ENCODE assay signal across 12 mouse cellular contexts in genomic region chr1:132733873-132734447, GRCm38 (mm10). TPM values are rescaled to one million over a fixed set of nuclear protein-coding genes. Genes with fewer than 3 reads are reported as not detected.
DNase-seq lines count a peak whose midpoint lies in the region; ATAC-seq and TF ChIP-seq lines count a peak whose summit lies in the region.
"Had no signal": no experiment of that assay in that cellular context is flagged by ENCODE, and none has a peak within 500 bp of the region (broad histone marks: within the 10 kb centered on the region; RNA-seq: fewer than 3 reads in every experiment).

No protein-coding gene starts in this region.

- H3K4me3 ChIP-seq in hindbrain, embryonic 10.5 days = no peak overlapping the region
- H3K4me3 ChIP-seq in hindbrain, postnatal 0 days (ENCODE audit: low read length) = no peak overlapping the region
- no peak overlapping the region for H3K4me3 ChIP-seq in myocyte
- H3K4me3 ChIP-seq: forebrain, embryonic 10.5 days; limb, embryonic 13.5 days; midbrain, embryonic 10.5 days; stomach, embryonic 15.5 days had no signal

- H3K79me2 ChIP-seq in myocyte (ENCODE audit: control insufficient read depth, insufficient read depth) = no peaks in the 10 kb centered on the region

- H3K36me3 ChIP-seq in hindbrain, embryonic 10.5 days = no peaks in the 10 kb centered on the region
- no peaks in the 10 kb centered on the region for H3K36me3 ChIP-seq in hindbrain, postnatal 0 days (ENCODE audit: insufficient read depth, low read length)
- H3K36me3 ChIP-seq in myocyte (ENCODE audit: control insufficient read depth, insufficient read depth) = no peaks in the 10 kb centered on the region
- H3K36me3 ChIP-seq: forebrain, embryonic 10.5 days; limb, embryonic 13.5 days; midbrain, embryonic 10.5 days; stomach, embryonic 15.5 days had no signal

- no peak overlapping the region for H3K9ac ChIP-seq in hindbrain, postnatal 0 days (replicated peaks; ENCODE audit: low read length)
- H3K9ac ChIP-seq: limb, embryonic 13.5 days; stomach, embryonic 15.5 days had no signal

- no peaks in the 10 kb centered on the region for H3K9me3 ChIP-seq in hindbrain, embryonic 10.5 days
- H3K9me3 ChIP-seq in hindbrain, postnatal 0 days (ENCODE audit: low read length) = no peaks in the 10 kb centered on the region
- H3K9me3 ChIP-seq: forebrain, embryonic 10.5 days; limb, embryonic 13.5 days; midbrain, embryonic 10.5 days; stomach, embryonic 15.5 days had no signal

- 0 out of 2 replicates have a peak overlapping the region, but pooled peaks have one; percentile 5 for H3K27ac ChIP-seq in hindbrain, embryonic 10.5 days
- no peak overlapping the region for H3K27ac ChIP-seq in hindbrain, postnatal 0 days
- H3K27ac ChIP-seq: forebrain, embryonic 10.5 days; limb, embryonic 13.5 days; midbrain, embryonic 10.5 days; stomach, embryonic 15.5 days had no signal

- TF ChIP-seq CTCF in hindbrain, postnatal 0 days (IDR thresholded peaks at IDR 0.05; ENCODE audit: low read depth) = no peak

- H3K4me1 ChIP-seq in hindbrain, embryonic 10.5 days (replicated peaks) = peaks cover 82% of the 10 kb centered on the region
- H3K4me1 ChIP-seq in hindbrain, postnatal 0 days (ENCODE audit: insufficient read depth, low read length) = peaks cover 31% of the 10 kb centered on the region
- H3K4me1 ChIP-seq: limb, embryonic 13.5 days; stomach, embryonic 15.5 days had no signal

- WGBS in hindbrain, embryonic 10.5 days = 43% methylated on average over 9 of the region's 9 CpGs
- 48% methylated on average over 9 of the region's 9 CpGs for WGBS in hindbrain, postnatal 0 days

- no peak for ATAC-seq in hindbrain, postnatal 0 days
- peak; percentile 73 for ATAC-seq in common myeloid progenitor, adult 5-6 weeks (replicated peaks; ENCODE audit: low read depth, poor library complexity, severe bottlenecking)

- DNase-seq in hindbrain, embryonic 10.5 days (ENCODE audit: low spot score) = peak; percentile 50
- DNase-seq in hindbrain, postnatal 0 days (ENCODE audit: low spot score) = no peak
- peak; percentile 47 for DNase-seq in retina, postnatal 1 day
- DNase-seq in retina, embryonic 14.5 days (ENCODE audit: low spot score) = no peak
- no peak for DNase-seq in c-Kit-positive CD71-positive TER-119-positive erythroid progenitor cells, embryonic 14.5 days (ENCODE audit: low spot score)
- DNase-seq in cerebellum, postnatal 14 days = no peak

- no peak overlapping the region for H3ac ChIP-seq in myocyte (ENCODE audit: control insufficient read depth, insufficient read length)

- no peak overlapping the region for H3K4me2 ChIP-seq in hindbrain, postnatal 0 days (ENCODE audit: low read depth, low read length)
- no peak overlapping the region for H3K4me2 ChIP-seq in myocyte (ENCODE audit: low read depth)
- H3K4me2 ChIP-seq: limb, embryonic 13.5 days; stomach, embryonic 15.5 days had no signal

- H3K27me3 ChIP-seq in hindbrain, embryonic 10.5 days (ENCODE audit: insufficient read depth, poor library complexity, severe bottlenecking) = peaks cover 20% of the 10 kb centered on the region
- H3K27me3 ChIP-seq in hindbrain, postnatal 0 days (ENCODE audit: insufficient read depth, low read length) = no peaks in the 10 kb centered on the region
- H3K27me3 ChIP-seq in myocyte (ENCODE audit: control insufficient read depth, insufficient read depth, insufficient read length) = peaks cover 30% of the 10 kb centered on the region

- no peak for TF ChIP-seq POLR2A in myocyte (IDR thresholded peaks at IDR 0.05; ENCODE audit: insufficient read length, low read depth)

TF ChIP-seq in myocyte, 11 proteins besides CTCF, POLR2A, EP300 and RAD21:
- TF ChIP-seq TCF3 (IDR thresholded peaks at IDR 0.05; ENCODE audit: insufficient read length, low read depth) (no peak), MYOD1 (IDR thresholded peaks at IDR 0.05; ENCODE audit: control insufficient read depth in 1 of 3, insufficient read length in 2 of 3, low read depth in 2 of 3) (no peak), USF1 (IDR thresholded peaks at IDR 0.05; ENCODE audit: low read depth) (no peak), SRF (IDR thresholded peaks at IDR 0.05; ENCODE audit: control insufficient read depth, insufficient read length, low read depth) (no peak), CEBPB (IDR thresholded peaks at IDR 0.05; ENCODE audit: insufficient read depth, poor library complexity, severe bottlenecking) (no peak), MYOG (IDR thresholded peaks at IDR 0.05; ENCODE audit: control insufficient read depth in 1 of 3, insufficient read depth in 1 of 3, insufficient read length in 2 of 3, low read depth in 2 of 3) (no peak), REST (IDR thresholded peaks at IDR 0.05; ENCODE audit: insufficient read depth, insufficient read length) (peak; percentile 79)

RNA-seq across cellular contexts. Expression of gene Nfasc, which starts 7.6 kb away (rescaled TPM):
- polyA plus RNA-seq in hindbrain, embryonic 10.5 days (2016; fragmentation: Nextera tagmentation; extraction: Ambion mirVana) = 22.9 and 39.2 TPM in 2 replicates
- total RNA-seq in hindbrain, postnatal 0 days (2014; rRNA removed) = 69.6 and 74.6 TPM in 2 replicates
- 26.5 and 30.5 TPM in 2 replicates for polyA plus RNA-seq in hindbrain, postnatal 0 days (2015; fragmentation: Nextera tagmentation; extraction: Ambion mirVana)
- not detected in 2 replicates for total RNA-seq in common myeloid progenitor, adult 5-6 weeks (2017)
- not detected for polyA plus RNA-seq in myocyte (2012; fragmentation: generic; extraction: Trizol)

Comparison
In these comparisons a context has a peak if more than half of its experiments do, and no peak if none do; other contexts are left out.
1. DNase-seq: peak in hindbrain, embryonic 10.5 days (single experiment) and retina, postnatal 1 day (single experiment); none in hindbrain, postnatal 0 days (single experiment), retina, embryonic 14.5 days (single experiment), c-Kit-positive CD71-positive TER-119-positive erythroid progenitor cells, embryonic 14.5 days (single experiment) and cerebellum, postnatal 14 days (0 of 2).
2. RNA of gene Nfasc, which starts 7.6 kb away (polyA plus RNA-seq): 22.9 to 39.2 TPM in hindbrain, embryonic 10.5 days and 26.5 to 30.5 TPM in hindbrain, postnatal 0 days; not detected in myocyte (single experiment); every median in the first group is over 10 times any median in the second.